Mouse (Mus musculus) spleen, postnatal 4 days (tissue): ENCODE data around the gene Sel1l3.

ENCODE experiments used
- DNase-seq, 2 experiments: peaks; one replicate each; pipeline ENCODE4 v3.0.0; 2022; ENCODE audit warnings: low spot score in 2 of 2

The Sel1l3 gene

GRCm38 (mm10) chr5:53213711-53214352, at the start of gene Sel1l3:
TSS of gene Sel1l3 (minus strand) at chr5:53213927.
- no peak for DNase-seq

- no peak for DNase-seq
These were observed 48.3 kb upstream of the Sel1l3 start for GRCm38 (mm10) chr5:53261999-53262398.

GRCm38 (mm10) chr5:53259894-53260293, 46.2 kb upstream of the Sel1l3 start:
- DNase-seq, result no peak

- no peak for DNase-seq
These were observed 44.5 kb upstream of the Sel1l3 start for GRCm38 (mm10) chr5:53258038-53258786.

- no peak for DNase-seq
These were observed 41.1 kb upstream of the Sel1l3 start for GRCm38 (mm10) chr5:53254821-53255220.

- no peak for DNase-seq
These were observed 40.4 kb upstream of the Sel1l3 start for GRCm38 (mm10) chr5:53254154-53254553.

GRCm38 (mm10) chr5:53249431-53250061, 35.8 kb upstream of the Sel1l3 start:
- DNase-seq, result no peak

- DNase-seq, result no peak
These were observed 34.8 kb upstream of the Sel1l3 start for GRCm38 (mm10) chr5:53248499-53248898.

GRCm38 (mm10) chr5:53243933-53244332, 30.2 kb upstream of the Sel1l3 start:
- no peak for DNase-seq

- no peak for DNase-seq
These were observed 29.3 kb upstream of the Sel1l3 start for GRCm38 (mm10) chr5:53242865-53243499.

- no peak for DNase-seq
These were observed 28.2 kb upstream of the Sel1l3 start for GRCm38 (mm10) chr5:53241963-53242362.

GRCm38 (mm10) chr5:53241109-53241508, 27.4 kb upstream of the Sel1l3 start:
- DNase-seq, result no peak

- no peak for DNase-seq
These were observed 26.2 kb upstream of the Sel1l3 start for GRCm38 (mm10) chr5:53239831-53240440.

GRCm38 (mm10) chr5:53239189-53239588, 25.5 kb upstream of the Sel1l3 start:
- no peak for DNase-seq

GRCm38 (mm10) chr5:53238761-53239160, 25.0 kb upstream of the Sel1l3 start:
- no peak for DNase-seq

- no peak for DNase-seq
These were observed 23.0 kb upstream of the Sel1l3 start for GRCm38 (mm10) chr5:53236749-53237148.

- no peak for DNase-seq
These were observed 22.4 kb upstream of the Sel1l3 start for GRCm38 (mm10) chr5:53236136-53236535.

GRCm38 (mm10) chr5:53235551-53235950, 21.8 kb upstream of the Sel1l3 start:
- DNase-seq, result no peak

GRCm38 (mm10) chr5:53230560-53230959, 16.8 kb upstream of the Sel1l3 start:
- DNase-seq, result no peak

GRCm38 (mm10) chr5:53225434-53225833, 11.7 kb upstream of the Sel1l3 start:
- DNase-seq, result no peak

GRCm38 (mm10) chr5:53214801-53215200, 1.1 kb upstream of the Sel1l3 start:
- DNase-seq, result no peak

- no peak for DNase-seq
These were observed 635 bp upstream of the Sel1l3 start for GRCm38 (mm10) chr5:53214362-53214761.
